Mouse (Mus musculus) cerebellum, adult 9-10 months (tissue): ENCODE results near the gene Wdr34.

ENCODE experiments used
- DNase-seq: peaks from one replicate; pipeline ENCODE4 v3.0.0; 2022

Gene Wdr34

GRCm38 (mm10) chr2:30026997-30027396 lies 21.7 kb downstream of the Wdr34 start:
- DNase-seq = no peak

GRCm38 (mm10) chr2:30025454-30025853 lies 23.2 kb downstream of the Wdr34 start:
- no peak for DNase-seq

DNA sequence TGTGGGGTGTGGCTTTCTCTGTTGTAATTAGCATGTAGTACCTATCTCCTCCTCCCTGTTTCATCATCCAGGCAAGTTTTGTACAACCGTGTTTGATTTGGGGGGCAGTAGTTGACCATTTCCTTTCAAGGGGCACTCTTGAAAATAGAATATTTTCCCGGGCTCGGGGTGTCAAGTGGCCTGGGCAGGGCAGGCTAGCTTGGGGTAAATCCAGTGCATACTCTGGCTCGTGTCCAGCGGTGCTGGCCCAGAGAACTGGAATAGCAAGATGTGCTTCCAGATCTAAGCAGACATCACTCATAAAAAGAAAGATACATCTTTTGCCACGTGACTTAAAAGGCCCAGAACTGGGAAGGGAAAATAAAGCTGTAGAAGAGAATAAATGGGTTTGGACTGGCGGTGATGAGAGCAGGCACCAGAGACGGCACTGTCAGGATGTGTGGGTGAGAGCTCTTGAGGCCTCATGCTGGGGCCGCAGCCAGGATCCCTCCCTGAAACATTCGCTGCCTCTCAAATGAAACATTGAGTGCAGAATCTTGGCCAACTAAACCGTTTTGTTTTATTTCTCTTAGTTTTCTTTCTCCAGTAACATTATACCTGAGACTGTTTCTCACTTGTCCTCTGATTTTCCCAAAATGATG lies 34.2 kb downstream of the Wdr34 start:
- DNase-seq = peak; percentile 33

DNA sequence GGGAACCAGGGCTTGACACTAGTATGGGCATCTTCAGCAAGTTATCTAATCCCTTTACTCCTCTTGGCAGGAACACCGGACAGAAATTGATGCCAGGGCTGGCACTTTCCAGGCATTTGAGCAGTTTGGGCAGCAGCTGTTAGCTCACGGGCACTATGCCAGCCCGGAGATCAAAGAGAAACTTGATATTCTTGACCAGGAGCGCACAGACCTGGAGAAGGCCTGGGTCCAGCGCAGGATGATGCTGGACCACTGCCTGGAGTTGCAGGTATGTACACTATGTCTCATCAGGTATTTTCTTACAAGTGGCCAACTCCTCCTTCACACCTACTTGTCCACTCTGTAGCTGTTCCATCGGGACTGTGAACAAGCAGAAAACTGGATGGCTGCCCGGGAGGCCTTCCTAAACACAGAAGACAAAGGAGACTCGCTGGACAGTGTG lies 37.8 kb downstream of the Wdr34 start:
- DNase-seq = peak; percentile 87

DNA sequence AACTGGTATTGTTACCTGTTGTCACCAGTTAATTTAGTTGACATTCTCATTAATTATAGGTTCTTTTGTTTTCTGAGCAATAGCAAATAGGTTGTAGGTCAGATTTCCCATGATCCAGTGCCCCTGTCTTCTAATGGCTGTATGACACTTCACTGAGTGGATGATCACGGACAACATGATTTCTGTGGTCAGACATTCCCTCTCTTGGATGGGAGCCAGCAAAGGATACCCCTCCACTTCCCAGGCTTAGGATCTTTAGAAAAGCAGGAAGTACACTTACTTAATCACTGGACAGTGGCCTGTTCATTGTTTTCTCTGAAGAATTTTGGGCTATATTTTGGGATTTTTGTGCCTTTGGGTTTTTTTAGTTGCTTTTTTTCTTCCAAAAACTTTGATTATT lies 39.6 kb downstream of the Wdr34 start:
- DNase-seq = no peak

DNA sequence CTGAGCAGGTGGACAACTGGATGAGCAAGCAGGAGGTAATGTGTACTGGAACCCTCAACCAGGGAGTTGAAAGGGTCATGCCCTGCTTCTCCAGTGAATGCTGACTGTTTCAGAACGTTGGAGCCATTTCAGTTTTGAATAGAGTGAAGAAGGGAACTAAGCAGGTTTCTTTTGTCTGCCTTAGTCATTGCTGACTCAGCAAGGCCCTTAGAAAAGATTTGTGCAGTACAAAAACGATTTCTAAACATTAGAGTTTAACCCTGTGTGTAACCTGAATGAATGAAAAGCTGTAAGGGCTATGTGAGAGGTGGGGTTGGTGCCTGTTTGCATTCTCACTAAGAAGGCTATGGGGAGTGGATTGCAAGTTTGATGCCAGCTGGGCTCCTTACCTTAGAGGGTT lies 56.7 kb downstream of the Wdr34 start:
- DNase-seq = no peak
